Mouse (Mus musculus) ES-Bruce4 (cell line): ENCODE data around the gene Nrxn3. TPM values are rescaled to one million over a fixed set of nuclear protein-coding genes. Genes with fewer than 3 reads are reported as not detected.

ENCODE experiments used
- H3K27ac ChIP-seq: 2 replicates; pipeline ENCODE4 v1.5.1; 2012; ENCODE audit warnings: low read length, inconsistent platforms; ENCODE audit not compliant: insufficient read depth
- H3K27me3 ChIP-seq: 2 replicates; pipeline ENCODE4 v1.6.1; 2012; ENCODE audit warnings: mild to moderate bottlenecking, low read length, inconsistent platforms; ENCODE audit not compliant: control insufficient read depth, poor library complexity, insufficient read depth, severe bottlenecking
- H3K36me3 ChIP-seq: 2 replicates; pipeline ENCODE4 v1.6.1; 2012; ENCODE audit warnings: inconsistent platforms, mild to moderate bottlenecking, low read length, moderate library complexity; ENCODE audit not compliant: control insufficient read depth, poor library complexity, insufficient read depth, severe bottlenecking
- H3K4me1 ChIP-seq: one replicate; pipeline ENCODE4 v1.8.1; 2011; ENCODE audit warnings: low read length; ENCODE audit not compliant: control insufficient read depth, insufficient read depth
- H3K4me3 ChIP-seq: 2 replicates; pipeline ENCODE4 v1.5.1; 2011; ENCODE audit warnings: low read depth, mild to moderate bottlenecking, low read length
- H3K9ac ChIP-seq: 2 replicates; pipeline ENCODE4 v1.6.1; 2012; ENCODE audit warnings: low read depth, mild to moderate bottlenecking, inconsistent platforms; ENCODE audit not compliant: poor library complexity, severe bottlenecking
- H3K9me3 ChIP-seq: replicated peaks from 2 replicates; pipeline ENCODE4 v1.6.1; 2012; ENCODE audit warnings: mild to moderate bottlenecking, low read length, inconsistent platforms; ENCODE audit not compliant: control insufficient read depth, poor library complexity, insufficient read depth, severe bottlenecking
- CTCF ChIP-seq: IDR thresholded peaks from one replicate; pipeline ENCODE4 v1.8.1; 2011; ENCODE audit warnings: low read depth, low read length
- EP300 ChIP-seq: IDR thresholded peaks from 2 replicates; pipeline ENCODE4 v1.6.1; 2011; ENCODE audit warnings: low read depth, low read length; ENCODE audit not compliant: insufficient read depth
- POLR2A ChIP-seq: IDR thresholded peaks from one replicate; pipeline ENCODE4 v1.8.1; 2011; ENCODE audit warnings: low read length; ENCODE audit not compliant: insufficient read depth
- polyA plus RNA-seq: library from polyadenylated mRNA; stranded (reverse); fragments of >200 nt; gene quantifications from 2 replicates; pipeline ENCODE4 v1.2.4, GENCODE M21; 2011; ENCODE audit warnings: low read depth; ENCODE audit not compliant: missing spikeins, insufficient read depth, insufficient read length

The Nrxn3 gene
- polyA plus RNA-seq, 1 experiment, result not detected

- Histone ChIP-seq H3K27me3 (no peaks in the 10 kb centered on the region), H3K4me3 (no peak overlapping the region), H3K27ac (no peak overlapping the region), H3K9me3 (no peaks in the 10 kb centered on the region), H3K36me3 (no peaks in the 10 kb centered on the region), H3K4me1 (no peaks in the 10 kb centered on the region), H3K9ac (no peak overlapping the region)
- no peak for TF ChIP-seq CTCF
- TF ChIP-seq EP300, result no peak
- TF ChIP-seq POLR2A, result no peak
These were observed 1240.4 kb downstream of the Nrxn3 start for GRCm38 (mm10) chr12:89963073-89963472.

GRCm38 (mm10) chr12:89976648-89977047 lies 1254.0 kb downstream of the Nrxn3 start:
- Histone ChIP-seq H3K36me3 (no peaks in the 10 kb centered on the region), H3K4me1 (no peaks in the 10 kb centered on the region), H3K27ac (no peak overlapping the region), H3K9me3 (no peaks in the 10 kb centered on the region), H3K4me3 (no peak overlapping the region), H3K27me3 (no peaks in the 10 kb centered on the region), H3K9ac (no peak overlapping the region)
- no peak for TF ChIP-seq CTCF
- no peak for TF ChIP-seq EP300
- TF ChIP-seq POLR2A, result no peak

DNA sequence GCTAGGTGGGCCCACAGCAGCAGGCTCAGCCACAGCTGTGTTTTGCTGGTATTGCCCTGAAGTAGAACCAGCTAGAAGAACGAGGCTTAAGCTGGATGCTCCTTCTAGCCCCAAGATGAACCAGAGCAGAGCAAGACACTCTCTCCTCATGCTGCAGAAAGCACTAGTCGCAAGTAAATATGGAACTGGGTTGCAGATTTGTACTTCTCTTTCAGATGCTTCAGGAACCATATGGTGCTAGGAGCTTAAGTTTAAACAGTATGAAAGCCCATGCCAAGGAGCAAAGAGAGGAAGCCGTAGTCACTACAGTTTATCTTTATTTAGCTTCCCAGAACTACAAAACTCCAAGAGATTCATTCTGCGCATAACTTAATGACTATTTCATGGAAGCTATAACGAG lies 1254.8 kb downstream of the Nrxn3 start:
- Histone ChIP-seq H3K27me3 (no peaks in the 10 kb centered on the region), H3K9me3 (no peaks in the 10 kb centered on the region), H3K4me3 (no peak overlapping the region), H3K27ac (no peak overlapping the region), H3K4me1 (no peaks in the 10 kb centered on the region), H3K9ac (no peak overlapping the region), H3K36me3 (no peaks in the 10 kb centered on the region)
- no peak for TF ChIP-seq CTCF
- no peak for TF ChIP-seq EP300
- TF ChIP-seq POLR2A, result no peak

DNA sequence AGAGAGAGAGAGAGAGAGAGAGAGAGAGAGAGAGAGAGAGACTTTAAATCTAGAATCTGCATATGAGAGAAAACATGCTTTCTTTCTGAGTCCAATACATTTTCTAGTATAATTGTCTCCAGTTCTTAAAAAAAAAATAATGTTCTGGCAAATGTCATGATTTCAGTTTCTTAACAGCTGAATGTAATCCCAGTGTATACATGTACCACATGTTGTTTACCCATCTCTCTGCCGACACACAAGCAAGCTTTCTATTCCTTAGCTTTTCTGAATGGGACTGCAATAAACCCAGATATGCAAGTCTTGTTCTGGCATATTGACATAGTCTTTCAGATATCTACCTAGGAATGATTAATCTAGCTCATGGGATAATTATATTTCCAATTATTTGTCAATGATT lies 1256.5 kb downstream of the Nrxn3 start:
- no peak overlapping the region for H3K4me3 ChIP-seq
- H3K9ac ChIP-seq, result no peak overlapping the region
- H3K36me3 ChIP-seq, result no peaks in the 10 kb centered on the region
- no peak overlapping the region for H3K27ac ChIP-seq
- H3K9me3 ChIP-seq, result no peaks in the 10 kb centered on the region
- H3K27me3 ChIP-seq, result no peaks in the 10 kb centered on the region
- no peak for TF ChIP-seq POLR2A
- TF ChIP-seq CTCF, result no peak
- TF ChIP-seq EP300, result no peak
- no peaks in the 10 kb centered on the region for H3K4me1 ChIP-seq

- H3K9me3 ChIP-seq, result no peaks in the 10 kb centered on the region
- H3K27me3 ChIP-seq, result no peaks in the 10 kb centered on the region
- no peak overlapping the region for H3K27ac ChIP-seq
- TF ChIP-seq EP300, result no peak
- no peak for TF ChIP-seq POLR2A
- no peak for TF ChIP-seq CTCF
- no peaks in the 10 kb centered on the region for H3K36me3 ChIP-seq
- no peak overlapping the region for H3K9ac ChIP-seq
- no peaks in the 10 kb centered on the region for H3K4me1 ChIP-seq
- no peak overlapping the region for H3K4me3 ChIP-seq
These were observed 1259.8 kb downstream of the Nrxn3 start for GRCm38 (mm10) chr12:89982445-89982844.

DNA sequence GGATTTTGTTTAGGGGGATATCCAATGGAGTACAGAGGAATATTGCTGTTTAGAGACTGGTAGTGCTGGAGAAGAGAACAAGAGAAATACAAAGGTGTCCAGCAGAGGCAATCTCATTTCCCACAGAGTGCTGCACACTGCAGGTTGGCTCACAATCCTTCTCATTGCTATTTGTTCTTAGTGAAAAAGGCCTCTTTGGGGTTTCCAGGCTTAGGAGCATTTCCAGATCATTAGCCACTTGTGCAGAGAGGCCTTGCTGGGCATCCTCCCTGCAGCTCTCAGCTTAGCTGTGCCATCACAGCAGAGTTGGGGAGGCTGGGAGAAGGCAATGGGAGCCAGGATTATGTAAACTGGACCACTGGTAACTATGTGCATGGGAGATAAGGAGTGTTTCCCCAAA lies 1260.7 kb downstream of the Nrxn3 start:
- no peak overlapping the region for H3K9ac ChIP-seq
- no peak overlapping the region for H3K27ac ChIP-seq
- H3K36me3 ChIP-seq, result no peaks in the 10 kb centered on the region
- H3K9me3 ChIP-seq, result no peaks in the 10 kb centered on the region
- TF ChIP-seq CTCF (no peak), EP300 (no peak), POLR2A (no peak)
- H3K27me3 ChIP-seq, result no peaks in the 10 kb centered on the region
- H3K4me3 ChIP-seq, result no peak overlapping the region
- H3K4me1 ChIP-seq, result no peaks in the 10 kb centered on the region

- TF ChIP-seq CTCF (no peak), EP300 (no peak), POLR2A (no peak)
- no peak overlapping the region for H3K27ac ChIP-seq
- H3K4me3 ChIP-seq, result no peak overlapping the region
- H3K9me3 ChIP-seq, result no peaks in the 10 kb centered on the region
- H3K9ac ChIP-seq, result no peak overlapping the region
- H3K4me1 ChIP-seq, result no peaks in the 10 kb centered on the region
- H3K36me3 ChIP-seq, result no peaks in the 10 kb centered on the region
- H3K27me3 ChIP-seq, result no peaks in the 10 kb centered on the region
These were observed 1263.5 kb downstream of the Nrxn3 start for GRCm38 (mm10) chr12:89986219-89986618.
